Mouse (Mus musculus): Measurements from ENCODE around the gene Olfr49.

The Olfr49 gene

DNA sequence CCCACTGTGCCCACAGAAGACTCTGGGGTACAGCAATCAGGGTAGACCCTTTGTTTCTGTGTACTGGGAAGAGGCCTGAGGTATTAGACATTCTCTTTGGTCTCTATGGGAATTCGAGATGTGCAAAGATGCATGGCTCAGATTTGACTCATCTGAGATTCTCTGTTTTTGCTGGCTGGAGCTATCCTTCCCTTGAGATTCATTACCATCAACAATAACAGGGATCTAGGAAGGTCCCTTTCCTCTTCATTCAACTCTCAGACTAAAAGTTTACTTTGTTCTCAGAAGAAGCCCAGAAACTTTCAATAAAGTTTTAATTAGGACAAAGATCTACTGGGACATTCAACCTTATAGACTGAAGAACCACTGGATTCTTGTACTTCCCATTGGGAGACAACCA is at the start of gene Olfr49:
Gene Olfr49 (minus strand): TSS at position 101 of the 400 bp plus-strand sequence.
- DNase-seq: no peak

DNA sequence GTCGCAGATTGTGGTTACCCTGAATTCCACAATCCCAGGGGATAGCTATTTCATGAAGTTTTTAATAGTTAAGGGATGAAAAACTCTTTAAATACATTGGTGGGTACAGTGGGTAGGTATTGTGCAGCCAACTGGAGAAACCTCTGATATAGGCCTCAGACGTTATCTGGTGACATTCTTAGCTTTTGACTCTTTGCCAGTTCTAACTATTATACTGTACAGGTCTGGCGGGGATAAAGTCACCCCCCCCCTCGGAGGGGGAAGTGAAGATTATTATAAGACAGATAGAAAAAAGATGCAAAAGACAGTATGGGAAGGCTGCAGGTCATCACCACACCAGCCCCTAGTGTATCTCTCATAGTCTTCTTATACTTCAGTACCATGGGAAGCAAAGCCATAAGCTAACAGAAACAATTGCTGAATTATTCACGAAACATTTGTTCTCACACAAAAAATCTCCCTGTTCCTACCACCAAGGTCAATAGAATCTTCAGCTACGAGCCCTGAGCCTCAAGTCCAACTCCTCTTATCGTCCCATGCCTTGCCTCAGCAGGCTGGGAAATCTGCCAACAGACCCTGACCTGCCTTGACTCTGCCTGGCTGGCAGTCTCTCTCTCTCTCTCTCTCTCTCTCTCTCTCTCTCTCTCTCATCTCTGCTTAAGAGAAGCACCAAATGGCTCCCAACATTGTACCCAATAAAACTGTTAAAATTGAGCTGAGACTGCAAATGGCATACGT is 48.9 kb upstream of the Olfr49 start:
- peak; percentile 63 for DNase-seq

DNA sequence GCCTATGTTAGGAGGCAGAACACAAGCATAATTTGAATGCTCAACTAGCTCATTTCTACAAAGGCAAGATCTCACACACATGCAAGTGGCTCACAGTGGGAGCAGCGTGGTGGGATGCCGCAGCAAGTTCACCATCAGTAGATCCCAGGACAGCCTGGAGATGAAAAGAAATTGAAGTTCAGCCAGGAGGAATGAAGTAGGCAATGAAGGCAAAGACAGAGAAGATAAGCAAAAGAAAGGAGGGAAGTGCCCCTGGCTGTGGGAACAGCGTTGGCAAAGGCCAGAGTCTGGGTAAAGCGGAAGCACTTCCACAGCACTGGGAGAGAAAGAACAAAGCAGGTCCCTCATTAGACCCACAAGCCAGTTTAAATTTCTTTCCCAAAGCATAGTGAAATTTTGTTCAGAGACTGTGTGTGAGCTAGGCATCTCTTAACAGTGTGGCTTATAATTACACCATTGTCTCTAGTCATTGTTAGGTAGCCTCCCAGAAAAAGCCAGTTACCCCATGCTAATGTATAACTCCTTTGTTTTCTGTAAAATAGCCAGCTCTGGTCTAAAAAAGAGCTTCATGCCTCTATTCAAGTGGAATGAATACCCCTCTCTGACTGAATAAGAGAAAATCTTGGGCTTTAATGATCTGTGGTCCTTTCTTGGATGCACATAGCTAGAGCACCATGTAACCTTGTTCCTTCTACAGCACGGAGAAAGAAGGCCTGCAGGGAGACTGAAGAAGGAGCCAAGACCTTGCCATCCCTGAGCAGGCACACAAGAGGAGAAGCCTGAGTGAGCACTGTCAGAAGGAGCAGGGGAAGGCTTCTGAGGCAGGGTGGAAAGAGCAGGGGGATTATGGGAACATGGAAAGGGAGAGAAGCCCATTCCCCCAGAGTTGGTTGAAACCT is 47.7 kb upstream of the Olfr49 start:
- no peak for DNase-seq

DNA sequence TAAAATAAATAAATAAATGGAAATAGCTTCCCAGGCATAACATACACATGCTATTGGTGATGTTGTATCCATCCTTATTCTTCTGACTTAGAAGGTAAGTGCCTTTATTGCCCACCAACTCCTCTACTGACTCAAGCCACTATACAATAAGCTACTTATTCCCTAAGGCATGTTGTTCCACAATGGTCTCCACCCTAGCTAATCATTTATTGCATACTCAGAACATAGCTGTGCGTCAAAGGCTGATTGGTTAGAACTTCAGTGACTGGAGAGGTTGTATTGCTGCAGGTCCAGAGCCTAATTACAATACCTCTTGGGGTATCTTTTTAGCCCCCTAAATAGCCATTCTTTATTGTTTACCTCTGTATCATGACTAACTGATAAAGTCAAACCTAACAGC is 46.4 kb upstream of the Olfr49 start:
- no peak for DNase-seq

DNA sequence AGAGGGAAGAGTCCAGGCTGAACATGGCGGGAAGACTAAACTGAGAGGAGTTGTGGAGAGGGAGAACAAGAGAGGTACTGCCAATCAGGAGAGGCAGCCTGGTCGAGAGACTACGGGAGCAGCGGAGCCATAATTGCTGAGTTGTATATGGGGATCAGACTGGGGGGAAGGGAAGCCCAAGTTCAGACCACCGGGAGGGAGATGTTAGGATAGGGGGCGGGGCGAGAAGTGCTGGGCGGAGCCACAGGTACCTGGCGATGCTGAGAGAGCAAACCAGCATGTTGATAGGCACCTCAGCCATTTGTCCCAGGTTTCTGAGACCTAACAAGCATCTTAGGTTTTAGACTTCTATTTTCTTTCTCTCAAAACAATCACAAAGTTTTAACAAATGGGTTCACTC is 44.5 kb upstream of the Olfr49 start:
- DNase-seq: no peak

DNA sequence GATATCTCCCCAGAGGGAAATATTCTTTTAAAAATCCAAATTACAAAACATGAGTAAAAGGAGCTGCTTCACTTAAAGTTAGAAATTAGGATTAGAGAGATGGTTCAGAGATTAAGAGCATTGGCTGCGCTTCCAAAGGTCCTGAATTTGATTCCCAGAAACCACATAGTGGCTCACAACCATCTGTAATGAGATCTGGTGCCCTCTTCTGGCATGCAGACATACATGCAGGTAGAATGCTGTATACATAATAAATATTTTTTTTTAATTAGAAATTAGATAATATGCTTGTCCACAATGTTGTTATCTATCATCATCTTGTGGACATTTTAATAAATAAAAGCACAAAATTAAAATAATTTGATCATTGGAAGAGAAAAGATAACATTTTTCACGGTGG is 43.8 kb upstream of the Olfr49 start:
- no peak for DNase-seq

DNA sequence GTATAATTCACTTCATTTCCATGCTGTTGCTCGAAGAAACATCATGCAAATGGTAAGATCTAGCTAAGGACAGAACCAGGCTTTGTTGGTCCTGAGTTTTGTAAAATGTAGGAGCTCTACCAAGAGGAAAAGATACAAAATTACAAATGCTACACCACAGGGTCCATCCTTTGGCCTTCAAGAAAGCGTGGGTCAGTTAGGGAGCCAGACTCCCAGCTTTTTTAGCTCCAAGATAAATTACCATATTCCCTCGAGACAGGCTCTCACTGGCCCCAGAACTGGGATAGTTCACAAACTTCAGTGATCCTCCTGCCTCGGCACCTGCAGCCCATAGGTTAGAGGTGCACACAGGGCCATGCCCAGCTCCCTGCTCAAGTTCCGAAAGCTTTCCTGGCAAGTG is 39.7 kb upstream of the Olfr49 start:
- DNase-seq: no peak

DNA sequence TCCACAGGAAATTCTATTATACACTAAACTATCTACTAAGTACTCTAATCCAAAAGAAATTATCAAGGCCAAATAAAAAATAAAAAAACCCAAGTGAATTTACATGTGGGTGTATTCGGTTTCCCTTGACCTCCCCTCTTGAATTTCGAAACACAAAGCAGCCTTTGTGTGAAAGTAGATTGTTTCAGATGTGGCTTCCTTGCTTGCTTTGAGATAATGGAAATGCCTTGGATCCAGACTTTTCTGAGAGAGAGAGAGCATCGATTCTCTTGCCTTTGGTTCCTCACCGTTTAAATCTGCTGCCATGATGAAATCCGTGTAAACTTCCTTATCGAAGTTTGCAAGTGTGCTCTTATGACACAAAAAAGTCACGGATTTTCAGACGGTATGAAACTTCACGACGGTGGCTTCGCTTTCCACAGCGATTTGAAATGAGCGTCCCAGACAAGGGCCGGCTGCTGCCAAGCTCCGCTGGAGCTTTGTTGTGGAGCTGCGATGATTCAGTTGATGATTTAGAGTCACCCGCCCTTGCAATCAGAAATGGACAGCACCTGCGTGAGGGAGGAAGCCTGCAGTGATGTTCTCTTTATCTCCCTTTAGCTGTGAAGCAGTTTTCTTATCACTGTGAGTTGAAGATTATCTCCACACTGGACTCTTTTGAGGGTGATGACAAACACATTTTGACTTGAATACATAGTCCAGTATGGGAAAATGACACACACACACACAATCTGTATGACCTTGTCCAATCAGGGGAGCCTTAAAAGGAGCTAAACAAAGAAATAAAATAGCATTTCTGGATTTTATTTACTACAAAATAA is 37.0 kb upstream of the Olfr49 start:
- DNase-seq: no peak

DNA sequence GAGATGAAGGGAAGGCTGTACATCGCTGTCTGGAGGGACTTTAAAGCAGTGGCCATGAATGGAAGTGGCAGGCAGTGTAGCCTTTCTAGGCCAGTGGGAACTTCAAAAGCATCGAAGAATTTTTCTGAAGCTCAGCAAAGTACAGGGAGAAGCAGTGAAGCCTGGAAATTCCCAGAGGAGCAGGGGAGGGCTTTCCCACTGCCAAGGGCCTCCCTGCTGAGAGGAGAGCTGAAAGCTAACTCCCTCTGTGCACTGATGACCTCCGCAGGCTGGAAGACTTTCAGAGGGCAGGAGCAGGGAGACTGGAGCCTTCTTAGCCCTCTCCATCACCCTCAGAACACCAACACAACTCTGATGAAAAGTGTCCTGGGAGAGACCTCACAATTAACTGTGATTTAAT is 27.0 kb upstream of the Olfr49 start:
- peak; percentile 11 for DNase-seq

DNA sequence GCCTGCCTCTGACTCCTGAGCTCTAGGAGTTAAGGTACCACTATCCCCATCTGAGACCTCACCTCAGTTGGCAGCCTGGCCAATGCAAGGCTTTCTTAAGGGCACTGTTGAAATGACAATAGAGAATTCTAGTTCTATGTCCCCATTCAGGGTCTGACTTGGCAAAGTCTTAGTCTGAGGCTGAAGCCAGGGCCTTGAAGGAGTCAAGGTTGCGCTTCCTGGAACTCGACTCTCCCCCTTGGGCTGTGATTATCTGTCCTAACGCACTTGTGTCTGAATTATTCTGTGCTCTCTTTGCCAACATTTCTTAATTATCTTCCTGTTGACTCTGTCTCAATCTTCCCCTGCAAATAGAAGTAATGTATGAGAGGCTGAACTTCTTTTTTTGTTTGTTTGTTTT is 15.9 kb upstream of the Olfr49 start:
- no peak for DNase-seq

DNA sequence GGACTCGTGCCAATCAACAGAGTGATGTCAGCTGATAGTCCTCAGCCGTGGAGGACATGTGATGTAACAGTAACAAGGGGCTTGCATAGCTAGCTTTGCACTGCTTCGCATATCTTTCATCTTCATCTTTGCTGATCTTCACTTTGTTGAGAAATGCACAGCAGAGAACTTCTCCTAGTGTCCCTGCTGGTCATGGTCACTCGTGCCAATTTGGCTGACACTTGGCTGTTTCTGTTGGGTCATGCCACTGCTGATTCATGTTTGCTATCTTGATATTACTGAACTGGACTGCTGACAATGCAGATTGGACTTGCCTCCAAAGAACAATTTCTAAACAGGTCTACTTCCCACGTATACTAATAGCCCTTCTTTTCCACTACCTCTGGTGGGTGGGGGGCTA is 15.4 kb upstream of the Olfr49 start:
- DNase-seq: no peak

DNA sequence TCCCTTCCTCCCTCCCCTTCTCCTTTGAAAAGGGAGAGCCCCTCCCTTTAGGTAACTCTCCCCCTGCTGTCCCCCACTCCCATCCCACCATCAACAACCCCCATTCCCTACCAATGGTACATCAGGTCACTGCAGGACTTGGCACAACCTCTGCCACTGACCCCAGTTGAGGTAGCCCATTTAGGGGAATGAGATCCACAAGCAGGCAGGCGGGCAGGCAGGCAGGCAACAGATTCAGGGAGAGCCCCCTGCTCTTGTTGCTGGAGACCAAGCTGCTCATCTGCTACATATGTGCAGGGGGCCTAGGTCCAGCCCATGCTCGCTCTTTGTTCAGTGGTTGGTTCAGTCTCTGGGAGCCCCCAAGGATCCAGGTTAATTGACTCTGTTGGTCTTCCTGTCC is 8.3 kb downstream of the Olfr49 start:
- DNase-seq: no peak

DNA sequence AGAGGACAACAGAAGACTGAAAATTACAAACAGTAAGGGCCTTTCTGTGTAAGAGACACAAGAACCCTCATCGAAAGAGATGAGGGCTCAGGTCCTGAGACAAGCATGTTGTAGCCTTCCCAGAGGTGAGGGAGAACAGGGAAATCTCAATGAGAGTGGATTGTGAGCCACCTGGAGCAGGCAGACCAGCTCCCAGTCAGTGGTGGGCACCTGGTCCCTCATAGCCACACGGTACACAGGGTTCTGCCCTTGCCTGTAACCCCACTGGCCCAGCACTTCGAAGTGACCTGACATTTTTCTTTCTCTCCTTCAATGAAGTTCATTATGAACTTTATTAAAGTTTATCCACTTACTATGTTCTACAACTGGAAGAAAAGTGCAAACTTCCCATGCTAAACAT is 12.0 kb downstream of the Olfr49 start:
- DNase-seq: no peak

DNA sequence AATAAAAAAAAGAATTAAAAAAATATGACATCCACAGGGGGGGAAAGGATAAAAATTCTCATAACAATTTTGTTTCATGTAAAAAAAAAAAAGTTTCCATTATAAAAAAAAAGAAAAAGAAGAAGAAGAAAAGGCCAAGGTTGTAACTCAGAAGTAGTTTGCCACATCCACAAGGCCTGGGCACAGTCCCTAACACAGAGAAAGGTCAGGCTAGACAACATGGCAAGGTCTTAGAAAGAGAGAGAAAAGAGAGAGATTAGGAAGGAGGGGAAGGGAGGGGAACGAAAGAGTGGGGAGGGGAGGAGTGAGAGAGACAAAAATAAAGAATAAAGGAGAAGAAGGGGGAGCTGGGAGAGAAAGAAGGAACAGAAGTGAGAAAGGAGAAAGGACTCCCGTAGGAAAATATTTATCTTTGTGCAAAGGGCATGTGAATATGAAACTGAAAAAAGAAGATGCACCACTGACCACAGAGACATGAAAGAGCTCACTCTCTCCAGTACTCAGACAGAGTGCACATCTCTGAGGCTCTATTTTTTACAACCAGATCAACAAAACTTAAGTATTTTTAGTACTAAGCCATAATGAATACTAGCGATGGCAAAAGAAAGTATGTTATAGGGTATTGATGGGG is 12.6 kb downstream of the Olfr49 start:
- DNase-seq: no peak

DNA sequence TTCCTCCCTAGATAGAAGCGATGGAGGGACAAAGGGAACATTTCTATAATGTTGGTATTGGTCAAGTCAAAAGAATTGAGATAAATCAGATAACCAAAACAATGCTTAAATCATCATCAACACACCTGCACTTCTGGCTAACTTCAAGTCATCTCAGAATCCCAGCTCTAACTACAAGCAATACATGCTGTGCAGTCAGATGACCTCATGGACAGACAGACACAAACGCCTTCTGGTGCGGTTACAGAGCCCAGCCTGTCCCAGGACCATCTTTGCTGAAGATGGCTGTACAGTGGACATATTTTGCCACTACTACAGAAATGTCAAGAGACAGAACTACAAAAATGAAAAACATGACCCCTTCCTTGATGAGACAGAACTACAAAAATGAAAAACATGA is 14.3 kb downstream of the Olfr49 start:
- no peak for DNase-seq

DNA sequence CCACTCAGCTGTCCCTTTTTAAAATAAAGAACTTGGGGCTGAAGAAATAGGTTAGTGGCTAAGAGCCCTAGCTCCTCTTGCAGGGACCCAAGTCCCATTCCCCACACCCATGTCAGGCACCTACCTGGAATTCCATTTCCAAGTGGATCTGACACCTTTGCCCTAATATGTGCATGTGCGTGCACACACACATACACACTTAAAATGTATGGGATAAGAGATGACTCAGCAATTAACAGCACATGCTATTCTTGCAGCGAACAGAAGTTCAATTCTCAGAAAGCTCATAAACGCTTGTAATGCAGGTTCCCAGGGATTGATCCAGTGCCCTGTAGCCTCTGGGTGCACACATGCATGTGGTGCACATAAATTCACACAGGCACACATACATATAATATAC is 15.2 kb downstream of the Olfr49 start:
- DNase-seq: no peak

DNA sequence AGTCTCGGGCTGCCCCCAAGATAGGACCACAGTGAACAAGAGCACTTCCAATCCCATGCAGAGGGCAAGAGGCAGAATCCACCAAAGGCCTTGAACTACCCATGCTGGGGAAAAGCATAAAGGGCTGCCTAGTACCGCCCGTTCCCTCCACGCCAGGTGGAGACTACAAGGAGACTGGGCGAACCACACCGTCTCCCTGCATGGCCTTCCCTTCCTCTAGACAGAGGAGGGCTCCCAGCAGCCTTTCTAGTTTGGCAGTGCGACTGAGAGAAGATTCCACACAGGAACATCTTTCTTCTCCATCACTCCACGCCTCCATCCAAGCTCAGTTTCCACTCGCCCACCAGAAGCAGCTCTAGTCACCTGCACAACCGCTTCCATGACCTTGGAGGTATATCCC is 16.8 kb downstream of the Olfr49 start:
- no peak for DNase-seq

DNA sequence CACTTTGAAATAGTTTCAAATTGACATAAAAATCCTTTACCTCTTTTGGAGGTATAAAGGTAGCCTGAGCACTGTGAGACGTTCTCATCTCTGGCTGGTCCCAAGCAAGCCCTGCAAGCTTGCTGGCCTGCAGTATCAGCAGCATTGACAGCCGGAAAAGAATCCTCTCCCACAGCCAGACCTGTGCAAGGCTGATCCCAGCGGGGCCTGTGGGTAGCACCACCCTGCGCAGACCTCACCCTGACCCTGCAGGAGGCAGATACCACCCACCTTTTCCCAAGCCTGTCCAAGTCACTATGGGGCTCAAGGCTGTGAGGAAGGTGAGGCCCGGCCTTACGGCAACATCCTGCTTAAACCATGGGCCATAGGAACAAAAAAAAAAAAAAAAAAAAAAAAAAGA is 18.8 kb downstream of the Olfr49 start:
- no peak for DNase-seq

DNA sequence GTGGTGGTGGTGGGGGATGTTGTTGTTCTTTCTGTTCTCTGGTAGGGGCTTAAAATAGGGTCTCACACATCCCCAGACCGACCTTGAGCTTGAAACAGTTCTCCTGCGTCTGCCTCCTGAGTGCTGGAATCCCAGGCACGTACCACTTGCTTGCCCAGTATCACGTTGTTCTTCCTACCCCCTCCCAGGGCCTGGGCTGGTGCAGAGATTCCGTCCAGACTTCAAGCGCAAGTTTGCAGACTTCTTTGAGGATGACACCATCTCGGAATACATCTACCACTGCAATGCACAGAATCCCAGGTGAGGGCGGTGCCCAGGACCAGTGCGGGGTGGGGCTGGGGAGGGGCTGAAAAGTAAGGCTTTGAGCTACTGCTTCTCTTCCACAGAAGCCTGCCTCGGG is 19.6 kb downstream of the Olfr49 start:
- no peak for DNase-seq

DNA sequence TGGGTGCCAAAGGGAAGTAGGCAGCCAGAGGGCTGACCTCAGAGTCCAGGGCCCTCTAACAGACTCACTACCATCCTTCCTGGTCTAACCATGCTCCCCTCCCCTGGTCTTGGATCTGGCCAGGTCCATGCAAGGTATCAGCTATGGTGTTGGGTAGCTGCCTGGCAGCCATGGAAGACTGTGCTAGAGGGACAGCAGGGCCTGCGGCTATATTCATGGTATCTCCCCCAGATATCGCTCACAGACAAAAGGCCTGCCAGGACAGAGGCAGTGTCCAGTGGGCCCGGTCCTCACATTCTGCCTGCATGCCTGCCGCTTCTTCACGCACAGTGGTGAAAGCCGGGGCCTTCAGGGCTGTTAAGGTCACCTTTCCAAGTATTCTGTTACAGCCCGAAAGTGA is 20.5 kb downstream of the Olfr49 start:
- no peak for DNase-seq

DNA sequence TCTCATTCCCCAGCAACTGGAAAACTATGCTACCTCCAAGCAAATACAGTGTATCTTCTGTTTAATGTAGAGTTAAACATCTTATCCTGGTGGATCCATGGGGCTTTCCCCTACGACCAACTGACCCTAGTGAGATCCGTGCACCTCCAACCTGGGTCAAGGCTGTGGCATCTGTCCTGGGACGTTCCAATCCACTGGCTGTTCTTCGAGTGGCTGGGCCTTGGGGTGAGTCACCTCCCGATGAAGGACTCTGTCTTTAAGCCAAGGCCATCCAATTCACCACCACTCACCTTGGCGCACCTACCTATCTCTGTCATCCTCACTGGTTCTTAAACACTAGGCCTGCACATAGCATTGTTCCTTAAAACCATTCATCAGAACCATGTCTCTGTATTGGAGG is 21.6 kb downstream of the Olfr49 start:
- DNase-seq: no peak

DNA sequence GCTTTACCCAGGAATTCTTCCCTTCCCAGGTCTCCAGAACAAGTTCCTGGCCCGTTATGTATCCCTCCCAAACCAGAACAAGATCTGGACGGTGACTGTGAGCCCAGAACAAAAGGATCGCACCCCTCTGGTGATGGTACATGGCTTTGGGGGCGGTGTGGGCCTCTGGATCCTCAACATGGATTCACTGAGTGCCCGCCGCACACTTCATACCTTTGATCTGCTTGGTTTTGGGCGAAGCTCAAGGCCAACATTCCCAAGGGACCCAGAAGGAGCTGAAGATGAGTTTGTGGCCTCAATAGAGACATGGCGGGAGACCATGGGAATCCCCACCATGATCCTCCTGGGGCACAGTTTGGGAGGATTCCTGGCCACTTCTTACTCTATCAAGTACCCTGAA is 22.1 kb downstream of the Olfr49 start:
- no peak for DNase-seq

DNA sequence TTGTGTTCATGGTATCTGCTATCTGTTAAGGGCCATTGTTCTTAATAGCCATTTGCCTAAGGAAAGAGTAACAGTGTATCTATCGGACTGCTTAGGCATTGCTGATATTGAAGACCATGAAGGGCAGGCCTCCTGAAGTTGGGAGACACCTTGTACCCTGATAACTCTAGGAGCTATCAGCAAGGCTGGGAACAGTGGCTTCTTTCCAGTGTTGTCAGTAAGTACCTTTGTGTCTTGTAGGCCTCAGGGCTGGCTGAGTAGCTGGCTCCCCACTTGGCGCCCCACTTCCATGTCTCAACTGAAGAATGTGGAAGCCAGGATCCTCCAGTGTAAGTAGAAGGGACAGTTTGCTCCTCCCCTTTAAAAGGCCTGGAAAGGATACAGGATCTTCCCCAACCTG is 23.4 kb downstream of the Olfr49 start:
- no peak for DNase-seq
